23 mouse cellular contexts compared by ENCODE assay signal in genomic region chr4:56284490-56284889, GRCm38 (mm10).
DNase-seq lines count a peak whose midpoint lies in the region; ATAC-seq and TF ChIP-seq lines count a peak whose summit lies in the region.
"Had no signal": no experiment of that assay in that cellular context is flagged by ENCODE, and none has a peak within 500 bp of the region (broad histone marks: within the 10 kb centered on the region; RNA-seq: fewer than 3 reads in every experiment).

No protein-coding gene starts in this region.

- ATAC-seq in forebrain, postnatal 0 days: peak; percentile 34; the same call in 1 of the 2 replicates
- ATAC-seq in forebrain, embryonic 15.5 days (replicated peaks): no peak
- no peak for ATAC-seq in heart, postnatal 0 days (ENCODE audit: insufficient read depth, low read depth)
- peak; percentile 56; the same call in 1 of the 2 replicates for ATAC-seq in lung, embryonic 16.5 days (ENCODE audit: low read depth)
- no peak for ATAC-seq in midbrain, postnatal 0 days (ENCODE audit: low FRiP score)
- ATAC-seq: intestine, embryonic 16.5 days; midbrain, embryonic 15.5 days had no signal

- 33% methylated on average over 2 of the region's 2 CpGs for WGBS in forebrain, postnatal 0 days
- 56% methylated on average over 2 of the region's 2 CpGs for WGBS in forebrain, embryonic 15.5 days
- 43% methylated on average over 2 of the region's 2 CpGs for WGBS in heart, postnatal 0 days
- WGBS in heart, embryonic 10.5 days: 60% methylated on average over 2 of the region's 2 CpGs
- WGBS in lung, embryonic 16.5 days: 40% methylated on average over 2 of the region's 2 CpGs
- 62% methylated on average over 2 of the region's 2 CpGs for WGBS in midbrain, postnatal 0 days

- peak; percentile 43 for DNase-seq in forebrain, postnatal 0 days
- no peak for DNase-seq in heart, postnatal 0 days (ENCODE audit: low spot score)
- DNase-seq in heart, embryonic 10.5 days (ENCODE audit: low spot score): no peak
- no peak for DNase-seq in lung, postnatal 14 days
- peak; percentile 3 for DNase-seq in brain, adult 2 months (ENCODE audit: low read depth, low spot score)
- no peak for DNase-seq in midbrain, postnatal 0 days (ENCODE audit: low spot score)
- DNase-seq: adrenal gland, postnatal 25 days; cerebellum, adult 2 months; cerebellum, postnatal 36 days; gastrocnemius, postnatal 14 days; lung, adult 18-20 months; spleen, adult 18-20 months; thymus, adult 18-20 months had no signal

- TF ChIP-seq CTCF in forebrain, postnatal 0 days (IDR thresholded peaks at IDR 0.05; ENCODE audit: low read depth): no peak
- TF ChIP-seq CTCF in heart, postnatal 0 days (IDR thresholded peaks at IDR 0.05; ENCODE audit: low read depth): no peak
- no peak for TF ChIP-seq CTCF in midbrain, postnatal 0 days (IDR thresholded peaks at IDR 0.05)

- no peak overlapping the region for H3K9ac ChIP-seq in forebrain, postnatal 0 days
- H3K9ac ChIP-seq in forebrain, embryonic 15.5 days (replicated peaks): no peak overlapping the region
- H3K9ac ChIP-seq in heart, postnatal 0 days (replicated peaks; ENCODE audit: low read depth, low read length): no peak overlapping the region
- H3K9ac ChIP-seq in lung, embryonic 16.5 days (ENCODE audit: low read length): no peak overlapping the region
- no peak overlapping the region for H3K9ac ChIP-seq in midbrain, postnatal 0 days (replicated peaks; ENCODE audit: low read length, poor library complexity, severe bottlenecking)
- H3K9ac ChIP-seq: forebrain, embryonic 12.5 days; hindbrain, embryonic 15.5 days; midbrain, embryonic 15.5 days; neural tube, embryonic 15.5 days had no signal

- no peak overlapping the region for H3K4me2 ChIP-seq in forebrain, postnatal 0 days (ENCODE audit: low read depth)
- H3K4me2 ChIP-seq in forebrain, embryonic 15.5 days (replicated peaks): no peak overlapping the region
- H3K4me2 ChIP-seq in heart, postnatal 0 days (ENCODE audit: low read depth, low read length): no peak overlapping the region
- H3K4me2 ChIP-seq in lung, embryonic 16.5 days (ENCODE audit: low read depth, low read length): no peak overlapping the region
- no peak overlapping the region for H3K4me2 ChIP-seq in midbrain, postnatal 0 days (ENCODE audit: low read depth, low read length, poor library complexity, severe bottlenecking)
- H3K4me2 ChIP-seq: forebrain, embryonic 12.5 days; hindbrain, embryonic 15.5 days; liver, embryonic 11.5 days; midbrain, embryonic 15.5 days; neural tube, embryonic 15.5 days had no signal

- H3K36me3 ChIP-seq in forebrain, postnatal 0 days (ENCODE audit: insufficient read depth): no peaks in the 10 kb centered on the region
- no peaks in the 10 kb centered on the region for H3K36me3 ChIP-seq in forebrain, embryonic 15.5 days
- H3K36me3 ChIP-seq in heart, postnatal 0 days (replicated peaks; ENCODE audit: control insufficient read depth, insufficient read depth, low read length): no peaks in the 10 kb centered on the region
- H3K36me3 ChIP-seq in heart, embryonic 10.5 days: no peaks in the 10 kb centered on the region
- no peaks in the 10 kb centered on the region for H3K36me3 ChIP-seq in lung, embryonic 16.5 days (ENCODE audit: control insufficient read depth, insufficient read depth, low read length)
- H3K36me3 ChIP-seq in midbrain, postnatal 0 days (ENCODE audit: insufficient read depth, low read length): no peaks in the 10 kb centered on the region
- H3K36me3 ChIP-seq: forebrain, embryonic 12.5 days; G1E; hindbrain, embryonic 15.5 days; midbrain, embryonic 15.5 days; neural tube, embryonic 15.5 days had no signal

- no peaks in the 10 kb centered on the region for H3K27me3 ChIP-seq in forebrain, postnatal 0 days (ENCODE audit: insufficient read depth, low read length)
- H3K27me3 ChIP-seq in forebrain, embryonic 15.5 days: no peaks in the 10 kb centered on the region
- no peaks in the 10 kb centered on the region for H3K27me3 ChIP-seq in heart, postnatal 0 days (ENCODE audit: control insufficient read depth, insufficient read depth, low read length)
- no peaks in the 10 kb centered on the region for H3K27me3 ChIP-seq in heart, embryonic 10.5 days (ENCODE audit: insufficient read depth, poor library complexity, severe bottlenecking)
- no peaks in the 10 kb centered on the region for H3K27me3 ChIP-seq in lung, embryonic 16.5 days (ENCODE audit: control insufficient read depth, insufficient read depth, low read depth, low read length)
- H3K27me3 ChIP-seq in midbrain, postnatal 0 days (ENCODE audit: insufficient read depth, low read length): no peaks in the 10 kb centered on the region
- H3K27me3 ChIP-seq: forebrain, embryonic 12.5 days; hindbrain, embryonic 15.5 days; megakaryocyte, embryonic 14.5 days; midbrain, embryonic 15.5 days; neural tube, embryonic 15.5 days had no signal

- H3K4me1 ChIP-seq in forebrain, postnatal 0 days (ENCODE audit: insufficient read depth): no peaks in the 10 kb centered on the region
- no peaks in the 10 kb centered on the region for H3K4me1 ChIP-seq in forebrain, embryonic 15.5 days
- H3K4me1 ChIP-seq in heart, postnatal 0 days (ENCODE audit: control insufficient read depth, insufficient read depth): peaks cover 21% of the 10 kb centered on the region; the same call in 1 of the 2 replicates
- peaks cover 10% of the 10 kb centered on the region; the same call in 1 of the 2 replicates for H3K4me1 ChIP-seq in heart, embryonic 10.5 days
- peaks cover 3% of the 10 kb centered on the region; the same call in 1 of the 2 replicates for H3K4me1 ChIP-seq in lung, embryonic 16.5 days (replicated peaks; ENCODE audit: control insufficient read depth, insufficient read depth, low read length)
- no peaks in the 10 kb centered on the region for H3K4me1 ChIP-seq in midbrain, postnatal 0 days (ENCODE audit: insufficient read depth, low read length)
- H3K4me1 ChIP-seq: forebrain, embryonic 12.5 days; hindbrain, embryonic 15.5 days; megakaryocyte, embryonic 14.5 days; midbrain, embryonic 15.5 days; neural tube, embryonic 15.5 days had no signal

- no peak overlapping the region for H3K27ac ChIP-seq in forebrain, postnatal 0 days (ENCODE audit: low read depth, low read length)
- H3K27ac ChIP-seq in forebrain, embryonic 15.5 days (replicated peaks): no peak overlapping the region
- 0 out of 2 replicates have a peak overlapping the region, but pooled peaks have one; percentile 55 for H3K27ac ChIP-seq in heart, postnatal 0 days (ENCODE audit: low read depth)
- H3K27ac ChIP-seq in heart, embryonic 10.5 days: no peak overlapping the region
- no peak overlapping the region for H3K27ac ChIP-seq in lung, embryonic 16.5 days (ENCODE audit: low read length)
- H3K27ac ChIP-seq in midbrain, postnatal 0 days (ENCODE audit: low read depth, low read length): no peak overlapping the region
- H3K27ac ChIP-seq: forebrain, embryonic 12.5 days; hindbrain, embryonic 15.5 days; midbrain, embryonic 15.5 days; neural tube, embryonic 15.5 days had no signal

- no peak for TF ChIP-seq EP300 in heart, postnatal 0 days (IDR thresholded peaks at IDR 0.05; ENCODE audit: low read depth)

- H3K4me3 ChIP-seq in forebrain, postnatal 0 days (ENCODE audit: low read depth, low read length): no peak overlapping the region
- no peak overlapping the region for H3K4me3 ChIP-seq in forebrain, embryonic 15.5 days
- no peak overlapping the region for H3K4me3 ChIP-seq in heart, postnatal 0 days (ENCODE audit: low read depth, low read length)
- no peak overlapping the region for H3K4me3 ChIP-seq in heart, embryonic 10.5 days
- no peak overlapping the region for H3K4me3 ChIP-seq in lung, embryonic 16.5 days (ENCODE audit: low read length)
- H3K4me3 ChIP-seq in midbrain, postnatal 0 days (ENCODE audit: low read depth, low read length): no peak overlapping the region
- H3K4me3 ChIP-seq: forebrain, embryonic 12.5 days; hindbrain, embryonic 15.5 days; megakaryocyte, embryonic 14.5 days; midbrain, embryonic 15.5 days; neural tube, embryonic 15.5 days had no signal

- H3K9me3 ChIP-seq in forebrain, postnatal 0 days (ENCODE audit: low read length): no peaks in the 10 kb centered on the region
- H3K9me3 ChIP-seq in forebrain, embryonic 15.5 days: no peaks in the 10 kb centered on the region
- no peaks in the 10 kb centered on the region for H3K9me3 ChIP-seq in heart, postnatal 0 days (replicated peaks; ENCODE audit: control insufficient read depth, low read length)
- H3K9me3 ChIP-seq in heart, embryonic 10.5 days: no peaks in the 10 kb centered on the region
- H3K9me3 ChIP-seq in lung, embryonic 16.5 days (ENCODE audit: control insufficient read depth, low read length): no peaks in the 10 kb centered on the region
- no peaks in the 10 kb centered on the region for H3K9me3 ChIP-seq in midbrain, postnatal 0 days (ENCODE audit: low read length)
- H3K9me3 ChIP-seq: forebrain, embryonic 12.5 days; hindbrain, embryonic 15.5 days; midbrain, embryonic 15.5 days; neural tube, embryonic 15.5 days had no signal

Comparison
In these comparisons a context has a peak if more than half of its experiments do, and no peak if none do; other contexts are left out.
1. ATAC-seq: peak in forebrain, postnatal 0 days (single experiment) and lung, embryonic 16.5 days (single experiment); none in forebrain, embryonic 15.5 days (single experiment), heart, postnatal 0 days (single experiment) and midbrain, postnatal 0 days (single experiment).
2. DNase-seq: peak in forebrain, postnatal 0 days (single experiment) and brain, adult 2 months (single experiment); none in heart, postnatal 0 days (single experiment), heart, embryonic 10.5 days (single experiment), lung, postnatal 14 days (single experiment) and midbrain, postnatal 0 days (single experiment).